Mouse (Mus musculus) spleen, adult 2 months (tissue): ENCODE results near the gene Med11. TPM values are rescaled to one million over a fixed set of nuclear protein-coding genes. Genes with fewer than 3 reads are reported as not detected.
"Not testable (repeated sequence)": the region's sequence is repeated elsewhere in the genome, so short reads cannot be mapped to it uniquely, and the experiment has no call there.

Source experiments
- DNase-seq, 2 experiments: peaks; one replicate each; pipeline versions ENCODE4 v3.0.0 to v3.0.0-alpha.2; 2012 to 2021; ENCODE audit warnings: low spot score in 2 of 2, low read depth in 1 of 2
- H3K27ac ChIP-seq: fragments of 200-500 bp; 2 replicates; pipeline ENCODE4 v1.5.1; 2012; ENCODE audit warnings: low read length, inconsistent platforms; ENCODE audit not compliant: insufficient read depth
- H3K27me3 ChIP-seq: fragments of 200-500 bp; 2 replicates; pipeline ENCODE4 v1.6.1; 2012; ENCODE audit warnings: mild to moderate bottlenecking, moderate library complexity, low read length, inconsistent platforms; ENCODE audit not compliant: control insufficient read depth, insufficient read depth
- H3K36me3 ChIP-seq: fragments of 200-500 bp; 2 replicates; pipeline ENCODE4 v1.6.1; 2012; ENCODE audit warnings: mild to moderate bottlenecking, low read length, inconsistent platforms; ENCODE audit not compliant: control insufficient read depth, insufficient read depth
- H3K4me1 ChIP-seq: fragments of 200-500 bp; 2 replicates; pipeline ENCODE4 v1.6.1; 2011; ENCODE audit warnings: inconsistent platforms; ENCODE audit not compliant: control insufficient read depth, insufficient read depth, insufficient read length
- H3K4me3 ChIP-seq: fragments of 200-500 bp; 2 replicates; pipeline ENCODE4 v1.5.1; 2011; ENCODE audit warnings: mild to moderate bottlenecking, inconsistent platforms; ENCODE audit not compliant: insufficient read depth, insufficient read length; ENCODE audit errors: extremely low read depth
- CTCF ChIP-seq: fragments of 200-500 bp; IDR thresholded peaks from 2 replicates; pipeline ENCODE4 v1.5.1; 2011; ENCODE audit warnings: mild to moderate bottlenecking, inconsistent platforms; ENCODE audit not compliant: insufficient read depth, insufficient read length, insufficient replicate concordance; ENCODE audit errors: extremely low read depth
- POLR2A ChIP-seq: fragments of 200-500 bp; IDR thresholded peaks from 2 replicates; pipeline ENCODE4 v1.6.1; 2011; ENCODE audit warnings: low read depth, low read length, inconsistent platforms
- WGBS: fragments of 180-500 bp; shearing (Covaris S2); methylation state at CpG from one replicate; pipeline ENCODE4 v1.1.7; 2018; 5-methylcytosine and 5-hydroxymethylcytosine counted together
- polyA plus RNA-seq: library from polyadenylated mRNA; depleted of rRNA; stranded (reverse); fragments of >200 nt; gene quantifications from 2 replicates; pipeline ENCODE4 v1.2.3, GENCODE M21; 2012

The Med11 gene
- polyA plus RNA-seq, 1 experiment: 24.6 TPM

DNA sequence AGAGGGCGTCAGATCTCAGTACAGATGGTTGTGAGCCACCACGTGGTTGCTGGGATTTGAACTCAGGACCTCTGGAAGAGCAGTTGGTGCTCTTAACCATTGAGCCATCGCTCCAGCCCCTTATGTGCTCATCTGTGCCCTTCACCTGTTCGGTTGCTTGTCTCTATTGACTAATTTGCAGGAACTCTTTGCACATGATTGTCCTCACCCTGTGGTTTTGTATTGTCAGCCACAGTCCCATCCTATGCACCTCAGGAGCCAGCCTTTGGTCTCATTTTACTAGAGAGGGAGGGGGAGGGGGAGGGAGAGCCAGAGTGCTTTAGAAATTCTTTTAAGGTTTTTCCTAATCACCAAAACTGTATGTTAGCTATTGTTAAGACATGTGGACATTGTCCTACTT is 33.5 kb upstream of the Med11 start:
- Histone ChIP-seq H3K27me3 (no peaks in the 10 kb centered on the region), H3K4me1 (no peaks in the 10 kb centered on the region), H3K36me3 (no peaks in the 10 kb centered on the region), H3K27ac (no peak overlapping the region), H3K4me3 (no peak overlapping the region)
- DNase-seq: no peak
- TF ChIP-seq CTCF (no peak), POLR2A (no peak)
- WGBS: 59% methylated on average over 4 of the region's 4 CpGs

DNA sequence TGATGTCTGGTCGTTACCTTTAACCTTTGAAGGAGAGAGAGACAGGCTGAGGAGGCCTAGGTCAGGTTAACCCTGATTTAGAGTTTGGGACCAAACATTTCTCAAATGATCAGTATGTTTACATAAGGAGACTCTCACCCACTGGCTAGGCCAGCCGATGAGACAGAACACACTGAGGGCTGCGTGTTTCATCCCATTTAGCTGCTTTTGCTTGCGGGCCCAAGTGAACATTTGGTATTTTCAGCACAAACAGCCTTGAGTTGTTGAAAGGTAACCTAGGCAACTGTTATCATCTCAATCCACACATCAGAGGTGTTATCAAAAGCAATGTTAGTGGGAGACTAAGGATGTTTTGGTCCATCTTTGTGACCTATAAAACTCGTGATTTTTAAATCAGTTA is 32.2 kb upstream of the Med11 start:
- H3K4me1 ChIP-seq: no peaks in the 10 kb centered on the region
- H3K27me3 ChIP-seq: no peaks in the 10 kb centered on the region
- WGBS: 82% methylated on average over 5 of the region's 5 CpGs
- H3K36me3 ChIP-seq: no peaks in the 10 kb centered on the region
- no peak overlapping the region for H3K27ac ChIP-seq
- DNase-seq: no peak
- no peak for TF ChIP-seq CTCF
- no peak for TF ChIP-seq POLR2A
- H3K4me3 ChIP-seq: no peak overlapping the region

DNA sequence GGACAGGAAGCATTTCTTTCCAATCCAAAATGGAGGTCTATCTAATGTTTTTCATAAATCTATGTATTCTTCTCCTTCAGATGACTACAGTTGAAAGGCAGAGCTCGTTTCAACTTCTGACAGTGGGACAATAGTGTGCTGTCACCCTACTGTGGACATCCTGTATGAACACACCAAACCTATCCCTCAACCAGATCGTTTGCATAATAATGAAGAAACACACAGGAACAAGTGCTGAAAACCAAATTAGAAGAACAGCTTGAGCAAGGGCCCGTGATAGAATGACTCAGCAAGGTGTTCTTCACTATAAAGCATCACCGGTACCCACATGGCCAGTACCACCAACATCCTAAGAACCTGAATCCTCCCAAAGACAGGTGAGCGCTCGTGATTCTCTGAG is 25.1 kb upstream of the Med11 start:
- not testable (repeated sequence) for H3K27me3 ChIP-seq, H3K4me3 ChIP-seq, H3K4me1 ChIP-seq, H3K36me3 ChIP-seq, DNase-seq, H3K27ac ChIP-seq
- 73% methylated on average over 6 of the region's 6 CpGs for WGBS

DNA sequence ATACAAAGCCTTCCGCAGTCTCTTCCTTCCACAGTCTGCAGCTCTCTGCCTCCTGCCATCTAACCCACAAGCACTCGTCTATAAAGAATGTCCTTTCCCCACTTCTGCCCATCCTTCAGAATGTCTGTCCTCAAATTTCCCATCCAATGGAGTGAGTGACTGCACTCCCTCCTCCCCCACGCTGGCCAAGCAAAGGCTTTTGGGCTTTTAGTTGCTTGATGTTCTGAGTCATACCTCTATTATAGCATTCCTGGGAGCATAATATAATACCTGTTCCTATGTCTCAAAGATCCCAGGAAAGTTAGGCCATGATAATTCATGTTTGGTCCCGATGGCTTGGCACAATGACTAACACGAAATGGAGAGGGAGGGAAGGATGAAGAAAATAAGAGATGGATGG is 20.1 kb upstream of the Med11 start:
- peaks cover 5% of the 10 kb centered on the region for H3K36me3 ChIP-seq
- H3K27me3 ChIP-seq: no peaks in the 10 kb centered on the region
- H3K4me1 ChIP-seq: peaks cover 9% of the 10 kb centered on the region; the same call in 1 of the 2 replicates
- TF ChIP-seq CTCF: no peak
- WGBS: 54% methylated on average over 5 of the region's 5 CpGs
- DNase-seq: no peak
- no peak overlapping the region for H3K4me3 ChIP-seq
- no peak overlapping the region for H3K27ac ChIP-seq

DNA sequence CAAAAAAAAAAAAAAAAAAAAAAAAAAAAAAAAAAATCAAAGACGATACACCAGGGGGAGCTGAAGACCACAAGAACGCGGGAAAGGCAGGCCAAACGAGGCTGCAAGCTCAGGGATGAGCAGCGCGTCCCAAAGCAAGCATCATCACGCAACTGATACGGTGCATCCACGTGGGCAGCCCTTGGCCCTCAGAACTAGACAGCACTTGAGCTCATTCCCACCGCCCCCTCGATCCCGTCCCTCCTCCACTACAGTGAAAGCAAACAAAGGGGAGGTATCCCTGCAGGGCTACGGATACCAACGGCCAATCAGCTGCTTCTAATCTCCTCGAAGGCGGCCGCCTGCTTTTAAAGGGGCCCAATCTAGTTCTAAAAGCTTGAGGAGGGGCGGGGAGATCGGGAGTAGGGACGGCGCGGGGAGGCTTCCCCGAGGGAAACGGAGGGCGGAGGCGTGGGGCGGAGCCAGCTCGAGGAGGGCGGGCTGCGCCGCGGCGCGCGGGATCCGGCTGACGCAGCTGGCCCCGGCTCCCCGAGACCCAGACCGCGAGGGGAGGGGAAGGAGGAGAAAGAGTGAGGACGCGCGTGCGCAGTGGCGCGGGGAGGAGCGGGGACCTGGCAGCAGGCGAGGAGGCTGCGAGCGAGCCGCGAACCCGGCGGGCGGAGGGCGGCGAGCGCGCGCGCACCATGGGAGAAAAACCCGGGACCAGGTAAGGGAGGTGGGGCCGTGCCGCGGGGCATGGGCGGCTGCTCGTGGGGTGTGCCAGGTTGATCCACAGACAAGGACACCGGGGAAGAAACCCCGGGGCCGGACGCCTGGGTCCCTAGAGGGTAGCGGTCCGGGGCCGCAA is 19.4 kb upstream of the Med11 start, which contains the start of gene Arrb2:
TSS of gene Arrb2 (plus strand) at position 588 of the 847 bp plus-strand sequence.
- WGBS: under 1% methylated on average over 71 of the region's 75 CpGs
- TF ChIP-seq CTCF (peak; percentile 76; the same call in 1 of the 2 replicates), POLR2A (peak; percentile 81)
- peaks cover 15% of the 10 kb centered on the region; the same call in 1 of the 2 replicates for H3K4me1 ChIP-seq

DNA sequence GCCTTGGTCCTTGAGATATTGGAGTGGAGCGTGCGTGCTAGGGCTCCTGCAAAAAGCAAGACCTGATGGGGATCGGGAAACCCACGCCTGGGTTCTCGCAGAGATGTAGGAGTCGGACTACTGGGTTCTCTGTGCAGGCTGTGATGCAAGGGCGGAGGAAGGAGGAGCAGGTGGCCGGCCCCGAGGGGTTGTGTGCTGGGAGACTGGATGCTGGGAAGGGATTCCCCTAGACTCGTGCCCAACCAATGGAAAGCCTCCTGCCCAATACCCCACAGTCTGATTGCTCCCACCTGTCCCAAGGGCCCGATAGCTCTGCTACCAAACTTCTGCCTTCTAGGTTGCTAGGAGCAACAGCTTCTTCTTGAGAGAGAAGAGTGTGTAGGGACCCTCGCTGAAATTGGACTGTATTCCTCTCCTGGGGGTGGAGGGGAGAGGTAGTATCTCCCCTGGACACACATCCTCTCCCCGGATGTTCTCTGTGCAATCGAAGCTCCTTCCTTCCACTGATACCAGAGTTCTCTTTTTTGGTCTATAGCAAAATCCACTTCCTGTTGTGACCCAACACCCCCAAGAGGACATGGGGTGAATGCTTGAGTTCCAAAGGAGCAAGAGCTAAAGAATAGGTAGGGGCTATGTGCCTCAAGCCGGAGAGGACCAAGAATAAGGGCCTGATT is 18.7 kb upstream of the Med11 start:
- no peak for DNase-seq
- 1% methylated on average over 15 of the region's 15 CpGs for WGBS
- peaks cover 15% of the 10 kb centered on the region; the same call in 1 of the 2 replicates for H3K4me1 ChIP-seq
- peaks cover 15% of the 10 kb centered on the region for H3K36me3 ChIP-seq
- peak overlapping the region; percentile 77 for H3K4me3 ChIP-seq
- no peaks in the 10 kb centered on the region for H3K27me3 ChIP-seq
- no peak for TF ChIP-seq POLR2A
- TF ChIP-seq CTCF: no peak
- H3K27ac ChIP-seq: peak overlapping the region; percentile 82

More for the DNA sequence above, 19.4 kb upstream of the Med11 start, which contains the start of gene Arrb2:
- H3K36me3 ChIP-seq: peaks cover 9% of the 10 kb centered on the region
- DNase-seq: peak; percentile 85 to 97
- peak within 1 kb of the TSS; percentile 82 for H3K27ac ChIP-seq
- H3K4me3 ChIP-seq: peak within 1 kb of the TSS; percentile 77
- H3K27me3 ChIP-seq: no peaks in the 10 kb centered on the region

- DNase-seq: peak in 1 of 2 experiments; percentile 50
- peaks cover 21% of the 10 kb centered on the region for H3K36me3 ChIP-seq
- whole genome bisulfite sequencing: 0% methylated on average over 1 of the region's 1 CpGs
- no peaks in the 10 kb centered on the region for H3K27me3 ChIP-seq
- peak overlapping the region; percentile 77 for H3K4me3 ChIP-seq
- H3K4me1 ChIP-seq: peaks cover 15% of the 10 kb centered on the region; the same call in 1 of the 2 replicates
- no peak for TF ChIP-seq POLR2A
- TF ChIP-seq CTCF: no peak
- H3K27ac ChIP-seq: peak overlapping the region; percentile 82
Measured at GRCm38 (mm10) chr11:70433569-70433943, 18.2 kb upstream of the Med11 start.
